Mouse (Mus musculus) G1E-ER4 (cell line): ENCODE measurements around the gene Tmem242. TPM values are rescaled to one million over a fixed set of nuclear protein-coding genes. Genes with fewer than 3 reads are reported as not detected.

Experiments used
- GATA1 ChIP-seq: IDR thresholded peaks from one replicate; pipeline ENCODE4 v1.8.0; 2012; ENCODE audit warnings: low read length, inconsistent platforms
- polyA plus RNA-seq: library from polyadenylated mRNA; stranded (reverse); fragments of >175 nt; gene quantifications from 2 replicates; pipeline ENCODE4 v1.2.3, GENCODE M21; 2012

Gene Tmem242
- polyA plus RNA-seq, 1 experiment, result 6.3 TPM

DNA sequence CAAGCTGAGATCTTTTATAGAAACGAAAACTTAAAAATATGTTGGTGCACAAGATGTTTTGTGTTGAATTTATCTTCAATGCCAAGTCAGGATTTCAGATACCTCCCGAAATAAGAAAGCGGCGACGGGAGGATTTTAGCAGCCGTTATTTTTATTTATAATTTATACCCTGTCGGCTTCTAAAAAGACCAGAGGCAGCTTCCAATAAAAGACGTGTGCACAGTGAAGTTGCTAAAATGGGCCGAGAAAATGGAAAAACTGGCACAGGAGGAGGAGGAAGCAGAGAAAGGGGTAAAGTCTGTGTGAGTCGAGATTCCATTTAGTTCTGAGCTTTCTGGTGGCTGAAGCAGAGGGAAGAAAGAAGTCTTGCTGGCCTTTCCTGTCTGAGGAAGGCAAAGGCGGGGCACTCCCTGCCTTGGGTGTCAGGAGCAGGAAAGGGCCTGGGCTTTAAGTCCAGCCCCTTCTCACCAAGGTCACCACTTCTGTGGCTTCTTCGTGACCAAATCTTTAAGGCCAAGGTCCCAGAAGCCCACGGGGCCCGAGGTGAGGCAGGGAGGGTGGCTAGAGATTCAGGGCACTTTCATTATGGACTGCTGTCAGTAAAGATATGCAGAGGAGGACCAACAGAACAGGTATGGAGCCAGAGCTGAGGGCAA, 39.5 kb downstream of the Tmem242 start:
- TF ChIP-seq GATA1, result no peak

DNA sequence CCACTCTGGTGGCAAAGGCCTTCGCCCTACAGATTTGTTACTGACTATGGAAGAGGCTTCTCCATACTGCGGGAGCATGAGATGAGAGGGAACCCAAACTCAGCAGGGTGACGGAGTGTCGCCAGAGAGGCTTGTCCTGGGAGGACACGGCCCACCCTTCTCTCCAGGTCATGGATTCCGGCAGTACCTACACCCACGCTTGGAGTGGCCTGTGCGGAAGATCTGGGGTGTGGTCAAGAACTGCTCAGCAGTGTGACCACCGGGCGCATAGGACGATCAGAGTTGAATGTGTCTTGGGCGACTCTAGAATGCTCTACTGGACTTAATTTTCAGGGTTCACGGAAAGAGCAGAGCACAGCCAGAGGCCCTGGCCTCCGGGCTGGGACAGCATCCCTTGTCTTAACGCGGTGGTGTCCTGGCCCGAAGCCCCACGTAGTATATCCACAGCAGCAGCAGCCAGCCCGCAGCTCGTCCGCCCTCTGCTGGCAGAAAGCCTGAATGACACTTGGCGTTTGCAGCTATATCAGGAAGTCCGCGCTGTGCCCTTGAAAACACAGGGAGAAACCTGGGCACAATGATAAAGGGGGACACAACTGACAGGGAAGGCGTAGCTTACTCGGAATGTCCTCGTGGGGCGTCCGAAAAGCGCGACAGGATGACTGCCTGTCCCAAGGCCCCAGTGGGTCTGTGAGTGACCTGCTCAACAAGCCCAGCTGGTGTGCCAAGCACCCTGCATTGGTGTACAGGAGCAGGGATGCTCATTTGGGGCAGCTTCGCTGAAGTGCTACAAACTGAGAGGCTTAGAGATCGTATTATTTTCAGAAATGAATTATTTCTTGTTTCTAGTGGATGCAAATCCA, 42.7 kb downstream of the Tmem242 start:
- no peak for TF ChIP-seq GATA1

DNA sequence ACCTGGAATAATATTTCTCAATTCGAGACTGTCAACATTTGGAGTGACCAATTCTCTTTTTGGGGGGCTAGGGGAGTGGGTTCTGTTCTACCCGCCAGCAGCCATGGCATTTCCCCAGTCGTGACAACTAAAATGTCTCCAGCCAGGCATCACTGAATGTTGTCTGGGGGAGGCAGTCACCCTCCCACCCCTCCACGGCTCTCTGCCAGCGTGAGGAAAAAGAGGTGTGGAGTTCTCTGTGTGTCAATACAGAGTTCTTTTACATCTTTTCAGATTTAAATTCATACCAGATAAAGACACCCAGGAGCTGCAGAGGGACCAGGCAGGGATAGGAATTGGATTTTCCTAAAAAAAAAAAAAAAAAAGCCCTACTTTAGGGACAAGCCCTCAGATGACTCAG, 43.8 kb downstream of the Tmem242 start:
- TF ChIP-seq GATA1, result no peak

DNA sequence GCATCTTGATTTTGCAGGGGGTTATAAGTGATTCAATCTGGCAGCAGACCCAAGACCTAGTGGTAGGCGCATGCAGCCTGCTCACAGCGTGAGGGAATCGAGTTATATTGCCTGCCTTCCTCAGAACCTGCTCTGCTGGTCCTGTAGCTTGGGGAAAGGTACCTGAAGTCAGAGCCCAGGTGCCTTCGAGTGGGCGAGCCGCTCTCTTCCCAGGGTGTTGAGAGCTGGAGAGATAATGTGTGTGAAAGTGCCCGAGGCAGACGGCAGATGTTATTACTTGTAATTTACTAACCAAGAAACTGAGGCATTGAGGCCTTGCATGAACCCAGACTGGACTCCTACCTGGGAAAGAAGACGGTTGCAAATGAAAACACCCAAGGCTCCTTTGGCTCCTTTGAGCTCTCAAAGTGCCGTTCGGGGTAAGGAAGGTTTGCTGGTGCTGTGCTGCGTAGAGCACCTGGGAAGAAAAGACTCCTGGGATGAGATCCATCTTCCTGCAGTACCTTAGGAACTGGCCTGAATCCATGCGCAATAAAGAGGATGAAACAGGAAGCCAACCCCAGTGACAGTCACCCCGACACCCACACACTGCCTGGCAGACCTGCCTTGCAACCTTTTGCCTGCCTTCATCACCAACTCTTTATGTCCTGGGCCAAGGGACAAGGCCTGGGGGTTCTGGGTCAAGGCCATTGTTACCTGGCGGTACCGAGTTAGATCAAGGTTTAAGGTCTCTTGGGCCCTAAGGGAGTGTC, 44.4 kb downstream of the Tmem242 start:
- TF ChIP-seq GATA1, result no peak

DNA sequence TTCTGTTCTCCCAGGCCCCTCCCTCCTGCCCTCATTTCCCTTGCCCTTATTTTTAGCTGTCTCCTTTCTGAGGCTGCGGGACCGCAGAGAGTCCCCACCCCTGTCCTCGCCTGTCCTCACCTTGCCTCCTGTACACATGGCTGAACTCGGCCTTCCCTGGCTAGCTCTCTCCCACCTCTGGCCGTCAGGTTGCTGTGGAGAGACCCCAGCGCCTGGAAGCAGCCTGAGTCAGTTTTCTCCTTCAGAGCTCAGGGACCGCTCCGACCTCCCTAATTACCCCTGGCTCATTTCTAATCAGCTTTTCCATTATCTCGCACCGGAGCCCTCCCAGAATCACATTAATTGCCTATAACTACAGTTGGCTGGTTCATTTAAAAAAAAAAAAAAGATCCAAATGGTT, 49.4 kb downstream of the Tmem242 start:
- TF ChIP-seq GATA1, result no peak

DNA sequence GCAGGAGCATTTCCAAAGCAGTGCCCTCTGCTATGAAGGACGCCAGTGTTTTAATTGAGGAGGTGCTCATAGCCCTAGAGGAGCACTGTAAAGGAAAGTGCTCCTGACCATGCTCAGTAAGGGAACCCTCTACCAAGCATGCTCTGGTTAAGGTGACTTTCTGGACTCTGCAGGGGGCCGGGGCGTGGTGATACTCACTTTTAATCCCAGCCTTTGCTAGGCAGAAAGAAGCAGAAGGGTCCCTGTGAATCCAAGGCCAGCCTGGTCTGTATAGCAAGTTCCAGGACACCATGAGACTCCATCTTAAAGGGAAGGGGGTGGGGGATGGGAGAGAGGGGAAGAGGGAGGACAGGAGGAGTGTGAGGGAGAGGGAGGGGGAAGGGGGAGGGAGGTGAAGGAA, 51.7 kb downstream of the Tmem242 start:
- TF ChIP-seq GATA1, result no peak

DNA sequence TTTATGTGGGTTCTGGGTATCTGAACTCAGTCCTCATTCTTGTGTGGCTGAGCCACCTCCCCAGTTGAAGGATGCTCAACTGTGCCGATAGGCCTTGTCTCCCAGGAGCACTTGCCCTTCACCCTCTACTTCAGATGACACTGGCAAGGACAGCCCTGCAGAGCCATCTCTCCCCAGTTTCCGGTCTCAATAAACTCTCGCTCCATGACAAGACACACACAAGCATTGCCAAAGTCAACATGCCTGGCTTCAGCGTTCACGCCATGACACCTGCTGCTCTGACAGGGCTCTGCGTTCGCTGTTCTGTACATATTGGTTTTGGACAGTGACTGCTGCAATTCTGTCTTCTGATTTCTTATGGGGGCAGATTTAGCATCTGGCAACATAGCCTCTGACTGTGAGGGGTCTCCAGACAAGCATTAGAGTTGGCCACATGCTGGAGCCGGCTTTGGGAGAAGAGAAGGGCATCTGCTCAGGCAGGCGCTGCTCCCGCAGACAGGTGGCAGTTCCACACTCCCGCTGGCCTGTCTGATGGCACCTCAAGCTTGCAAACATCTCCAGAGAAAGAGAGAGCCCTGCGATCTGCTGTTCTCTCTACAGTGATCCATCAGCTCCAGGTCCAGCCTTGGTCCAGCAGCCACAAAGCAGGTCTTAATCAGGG, 53.0 kb downstream of the Tmem242 start:
- TF ChIP-seq GATA1, result no peak

DNA sequence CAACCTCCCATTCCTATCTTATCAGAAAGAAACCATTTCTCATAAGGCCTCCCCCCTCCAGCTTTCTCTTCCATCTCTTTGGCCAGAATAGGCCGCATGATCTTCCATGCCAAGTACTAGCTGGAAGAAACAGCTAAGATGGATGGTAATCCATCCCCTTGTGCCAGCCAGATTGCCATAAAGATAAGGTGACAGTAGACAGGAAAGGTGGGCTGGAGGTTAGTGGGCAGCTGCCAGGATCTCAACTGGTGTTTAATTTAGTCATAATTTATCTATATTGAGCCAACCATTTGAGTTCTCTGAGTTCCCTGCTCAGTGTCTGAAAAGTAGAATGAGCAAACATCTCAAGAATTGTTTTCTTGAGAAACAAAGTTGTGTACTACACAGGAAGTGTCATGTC, 54.4 kb downstream of the Tmem242 start:
- TF ChIP-seq GATA1, result no peak

DNA sequence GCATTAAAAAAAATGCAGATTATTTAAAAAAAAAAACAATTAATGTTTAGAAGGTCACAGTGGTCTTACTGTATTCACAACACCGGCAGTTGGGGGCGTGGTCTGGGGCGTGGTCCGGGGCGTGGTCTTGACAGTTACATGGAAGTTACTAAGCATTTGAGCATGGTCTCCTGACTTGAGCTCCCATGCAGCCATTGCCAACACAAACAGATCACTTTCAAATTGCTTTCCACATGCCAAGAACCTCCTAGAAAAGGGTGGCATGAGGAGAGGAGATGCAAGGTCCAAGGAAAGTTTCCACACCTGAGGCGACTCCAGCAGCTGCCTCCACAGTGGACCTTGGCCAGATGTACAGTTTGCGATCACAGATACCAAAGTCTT, 62.1 kb downstream of the Tmem242 start:
- TF ChIP-seq GATA1, result no peak

DNA sequence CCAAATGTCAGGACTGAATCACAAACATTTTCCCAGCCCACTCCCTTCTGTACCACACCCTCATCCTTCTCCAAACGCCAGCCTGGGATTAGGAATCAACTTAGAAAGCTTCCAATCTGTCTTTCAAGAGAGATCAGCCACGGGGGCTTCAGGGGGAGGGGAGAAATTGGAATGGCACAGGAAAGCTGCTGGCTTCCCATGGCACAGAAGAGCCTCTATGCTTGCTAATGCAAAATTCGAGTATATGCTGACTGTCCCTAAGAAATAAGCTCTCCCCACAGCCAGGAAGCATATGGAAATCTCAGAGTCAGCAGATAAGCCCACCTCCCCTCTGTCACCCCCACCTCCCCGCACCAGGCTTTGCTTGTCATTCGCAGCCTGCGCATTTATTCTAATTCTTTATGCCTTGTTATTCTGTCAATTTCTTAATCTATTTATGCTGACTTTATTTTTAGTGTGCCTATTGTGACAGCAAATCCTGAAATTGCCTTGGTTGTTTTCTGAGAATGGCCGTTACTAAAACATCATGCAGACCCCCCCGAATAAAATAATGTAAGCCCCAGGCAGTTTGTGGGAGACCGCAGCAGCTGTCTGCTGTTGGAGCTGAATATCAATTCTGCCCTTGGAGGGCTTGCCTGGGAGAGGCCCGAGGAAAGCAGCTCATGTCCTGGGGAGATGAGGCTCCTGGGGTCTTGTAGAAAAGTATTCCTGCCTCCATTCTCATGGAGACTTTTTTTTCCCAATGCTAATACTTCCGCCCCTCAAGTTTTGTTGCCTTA, 62.7 kb downstream of the Tmem242 start:
- TF ChIP-seq GATA1, result no peak

DNA sequence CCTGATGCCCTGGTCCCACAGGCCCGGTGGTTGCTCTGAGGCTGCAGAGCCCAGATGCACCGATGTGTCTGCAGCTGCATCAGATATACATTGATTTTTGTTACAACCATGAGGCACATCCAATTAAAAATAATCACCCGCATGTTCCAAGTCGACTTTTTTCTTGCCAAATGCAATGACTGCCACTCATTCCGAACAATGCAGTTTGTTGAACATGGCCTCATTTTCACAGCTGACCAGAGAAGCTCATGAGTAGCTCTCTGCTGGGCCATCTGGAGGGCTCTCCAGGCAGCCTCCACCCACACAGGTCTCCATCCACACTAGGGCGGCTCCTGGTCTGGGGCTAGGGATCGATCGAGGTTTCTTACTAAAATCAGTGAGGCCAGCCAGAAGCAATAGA, 67.1 kb downstream of the Tmem242 start:
- no peak for TF ChIP-seq GATA1

DNA sequence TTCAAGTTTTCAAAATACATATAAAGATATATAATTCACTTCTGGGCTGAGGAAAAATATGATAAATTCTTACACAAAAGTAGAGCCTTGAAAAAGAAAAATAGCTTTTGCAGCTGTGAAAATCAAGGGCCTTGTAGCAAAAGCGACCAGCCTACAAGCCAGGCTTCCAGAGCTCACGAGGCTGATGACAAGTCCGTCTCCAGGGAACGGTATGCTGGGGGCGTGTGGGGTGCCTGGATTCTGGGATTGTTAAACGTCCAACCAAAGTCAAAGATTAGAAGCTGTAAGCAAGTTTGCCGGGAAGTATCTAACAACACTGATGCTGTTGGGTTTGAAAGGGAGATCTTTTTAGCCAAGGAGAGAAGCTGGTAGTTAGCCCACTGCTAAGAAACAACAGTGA, 68.5 kb downstream of the Tmem242 start:
- TF ChIP-seq GATA1, result no peak

DNA sequence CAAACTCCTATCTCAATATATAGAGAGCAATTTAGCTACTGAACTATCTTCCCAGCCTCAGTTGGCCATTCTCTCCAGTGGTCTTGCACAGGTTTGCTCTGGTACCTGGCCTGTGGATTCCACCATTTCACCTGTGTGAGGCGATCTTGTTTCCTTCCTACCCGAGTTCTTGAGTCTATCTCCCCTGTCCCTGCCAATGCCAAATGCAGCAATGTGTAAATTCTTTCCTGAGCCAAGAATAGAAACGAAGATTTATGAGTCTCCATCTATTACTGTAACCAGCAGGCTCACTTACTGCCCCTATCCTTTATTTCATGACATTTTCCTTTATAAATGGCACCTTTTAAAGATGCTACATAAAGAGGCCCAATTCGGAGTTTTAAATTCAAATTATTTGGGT, 69.0 kb downstream of the Tmem242 start:
- no peak for TF ChIP-seq GATA1

DNA sequence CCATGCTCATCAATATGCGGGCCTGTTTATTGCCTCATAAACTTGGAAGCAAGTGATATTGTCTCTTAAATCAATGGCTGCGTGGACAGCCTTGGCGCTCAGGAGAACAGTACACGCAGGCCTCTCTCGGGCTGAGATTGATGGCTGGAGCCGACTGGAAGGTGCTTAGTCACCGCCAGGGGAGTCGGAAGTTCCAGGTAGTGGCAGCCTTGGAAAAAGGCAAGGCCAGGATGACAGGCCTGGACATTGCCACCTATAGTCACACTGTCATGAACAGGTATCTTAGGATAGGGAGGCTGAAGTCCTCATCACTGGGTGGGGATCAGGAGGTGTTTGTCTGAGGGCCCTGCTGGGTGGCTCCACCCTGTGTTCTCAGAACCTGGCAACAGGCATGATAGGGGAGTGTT, 74.1 kb downstream of the Tmem242 start:
- TF ChIP-seq GATA1, result no peak

Other genes with a start within 250 kb of the Tmem242 start
- gene Ldhal6b, start 21.5 kb downstream of the Tmem242 start, polyA plus RNA-seq, result 0.09 and 0.18 TPM in 2 replicates
- 6.0 and 6.7 TPM in 2 replicates for gene Zdhhc14, start 52.3 kb upstream of the Tmem242 start, polyA plus RNA-seq